Mouse (Mus musculus): Measurements from ENCODE around the gene Snx1.

Snx1 gene

GRCm38 (mm10) chr9:66049931-66050601, 76.3 kb downstream of the Snx1 start:
- DNase-seq (ENCODE audit: low spot score), result no peak

GRCm38 (mm10) chr9:66043241-66043640, 83.1 kb downstream of the Snx1 start:
- no peak for DNase-seq (ENCODE audit: low spot score)

GRCm38 (mm10) chr9:66042331-66042730, 84.1 kb downstream of the Snx1 start:
- DNase-seq (ENCODE audit: low spot score), result no peak

- no peak for DNase-seq (ENCODE audit: low spot score)
Observed at GRCm38 (mm10) chr9:66040801-66041200, 85.6 kb downstream of the Snx1 start.

- no peak for DNase-seq (ENCODE audit: low spot score)
Observed at GRCm38 (mm10) chr9:66039290-66039689, 87.1 kb downstream of the Snx1 start.

- no peak for DNase-seq (ENCODE audit: low spot score)
Observed at GRCm38 (mm10) chr9:66038581-66038980, 87.8 kb downstream of the Snx1 start.
